Mouse (Mus musculus): ENCODE results near the gene Ctc1.

The Ctc1 gene

GRCm38 (mm10) chr11:69064259-69065133, 48.8 kb downstream of the Ctc1 start:
- Histone ChIP-seq H3K27me3 (ENCODE audit: control insufficient read depth, insufficient read depth, low read length, poor library complexity, severe bottlenecking) (no peaks in the 10 kb centered on the region), H3K36me3 (ENCODE audit: control insufficient read depth, insufficient read depth, low read length, poor library complexity, severe bottlenecking) (no peaks in the 10 kb centered on the region)
- no peak for DNase-seq (ENCODE audit: low read depth, low spot score)

- Histone ChIP-seq H3K36me3 (ENCODE audit: control insufficient read depth, insufficient read depth, low read length, poor library complexity, severe bottlenecking) (no peaks in the 10 kb centered on the region), H3K27me3 (ENCODE audit: control insufficient read depth, insufficient read depth, low read length, poor library complexity, severe bottlenecking) (no peaks in the 10 kb centered on the region)
- no peak for DNase-seq (ENCODE audit: low read depth, low spot score)
Observed at GRCm38 (mm10) chr11:69065394-69065925, 49.7 kb downstream of the Ctc1 start.

- DNase-seq (ENCODE audit: low read depth, low spot score), result peak; percentile 69
- no peaks in the 10 kb centered on the region for H3K27me3 ChIP-seq (ENCODE audit: control insufficient read depth, insufficient read depth, low read length, poor library complexity, severe bottlenecking)
- H3K36me3 ChIP-seq (ENCODE audit: control insufficient read depth, insufficient read depth, low read length, poor library complexity, severe bottlenecking), result no peaks in the 10 kb centered on the region
Observed at GRCm38 (mm10) chr11:69066163-69066861, 50.6 kb downstream of the Ctc1 start.

GRCm38 (mm10) chr11:69066956-69067355, 51.2 kb downstream of the Ctc1 start:
- DNase-seq (ENCODE audit: low read depth, low spot score), result peak; percentile 91
- H3K27me3 ChIP-seq (ENCODE audit: control insufficient read depth, insufficient read depth, low read length, poor library complexity, severe bottlenecking), result no peaks in the 10 kb centered on the region
- no peaks in the 10 kb centered on the region for H3K36me3 ChIP-seq (ENCODE audit: control insufficient read depth, insufficient read depth, low read length, poor library complexity, severe bottlenecking)

GRCm38 (mm10) chr11:69067601-69068000, 51.9 kb downstream of the Ctc1 start:
- H3K27me3 ChIP-seq (ENCODE audit: control insufficient read depth, insufficient read depth, low read length, poor library complexity, severe bottlenecking), result no peaks in the 10 kb centered on the region
- no peaks in the 10 kb centered on the region for H3K36me3 ChIP-seq (ENCODE audit: control insufficient read depth, insufficient read depth, low read length, poor library complexity, severe bottlenecking)
- DNase-seq (ENCODE audit: low read depth, low spot score), result no peak

- DNase-seq (ENCODE audit: low read depth, low spot score), result no peak
Observed at GRCm38 (mm10) chr11:69070093-69070492, 54.4 kb downstream of the Ctc1 start.

GRCm38 (mm10) chr11:69070590-69071222, 55.0 kb downstream of the Ctc1 start, which contains the start of gene Tmem107:
Gene Tmem107 (plus strand): TSS chr11:69070806.
- DNase-seq (ENCODE audit: low read depth, low spot score), result peak; percentile 96
- H3K36me3 ChIP-seq (ENCODE audit: control insufficient read depth, insufficient read depth, low read length, poor library complexity, severe bottlenecking), result no peaks in the 10 kb centered on the region
- H3K27me3 ChIP-seq (ENCODE audit: control insufficient read depth, insufficient read depth, low read length, poor library complexity, severe bottlenecking), result no peaks in the 10 kb centered on the region

More at GRCm38 (mm10) chr11:69070093-69070492, 54.4 kb downstream of the Ctc1 start:
- H3K36me3 ChIP-seq (ENCODE audit: control insufficient read depth, insufficient read depth, low read length, poor library complexity, severe bottlenecking), result no peaks in the 10 kb centered on the region
- no peaks in the 10 kb centered on the region for H3K27me3 ChIP-seq (ENCODE audit: control insufficient read depth, insufficient read depth, low read length, poor library complexity, severe bottlenecking)

- no peak for DNase-seq (ENCODE audit: low read depth, low spot score)
- Histone ChIP-seq H3K27me3 (ENCODE audit: control insufficient read depth, insufficient read depth, low read length, poor library complexity, severe bottlenecking) (no peaks in the 10 kb centered on the region), H3K36me3 (ENCODE audit: control insufficient read depth, insufficient read depth, low read length, poor library complexity, severe bottlenecking) (no peaks in the 10 kb centered on the region)
Observed at GRCm38 (mm10) chr11:69071262-69071661, 55.6 kb downstream of the Ctc1 start.

GRCm38 (mm10) chr11:69072234-69072633, 56.5 kb downstream of the Ctc1 start:
- Histone ChIP-seq H3K27me3 (ENCODE audit: control insufficient read depth, insufficient read depth, low read length, poor library complexity, severe bottlenecking) (no peaks in the 10 kb centered on the region), H3K36me3 (ENCODE audit: control insufficient read depth, insufficient read depth, low read length, poor library complexity, severe bottlenecking) (no peaks in the 10 kb centered on the region)
- no peak for DNase-seq (ENCODE audit: low read depth, low spot score)

- no peak for DNase-seq (ENCODE audit: low read depth, low spot score)
- no peaks in the 10 kb centered on the region for H3K27me3 ChIP-seq (ENCODE audit: control insufficient read depth, insufficient read depth, low read length, poor library complexity, severe bottlenecking)
- no peaks in the 10 kb centered on the region for H3K36me3 ChIP-seq (ENCODE audit: control insufficient read depth, insufficient read depth, low read length, poor library complexity, severe bottlenecking)
Observed at GRCm38 (mm10) chr11:69072666-69073064, 57.0 kb downstream of the Ctc1 start.

GRCm38 (mm10) chr11:69073065-69073888, 57.6 kb downstream of the Ctc1 start:
- H3K36me3 ChIP-seq (ENCODE audit: control insufficient read depth, insufficient read depth, low read length, poor library complexity, severe bottlenecking), result no peaks in the 10 kb centered on the region
- peak; percentile 97 for DNase-seq (ENCODE audit: low read depth, low spot score)

GRCm38 (mm10) chr11:69073951-69074775, 58.5 kb downstream of the Ctc1 start:
- no peaks in the 10 kb centered on the region for H3K27me3 ChIP-seq (ENCODE audit: control insufficient read depth, insufficient read depth, low read length, poor library complexity, severe bottlenecking)
- no peaks in the 10 kb centered on the region for H3K36me3 ChIP-seq (ENCODE audit: control insufficient read depth, insufficient read depth, low read length, poor library complexity, severe bottlenecking)
- no peak for DNase-seq (ENCODE audit: low read depth, low spot score)

More at GRCm38 (mm10) chr11:69073065-69073888, 57.6 kb downstream of the Ctc1 start:
- H3K27me3 ChIP-seq (ENCODE audit: control insufficient read depth, insufficient read depth, low read length, poor library complexity, severe bottlenecking), result no peaks in the 10 kb centered on the region

- no peak for DNase-seq (ENCODE audit: low read depth, low spot score)
- H3K36me3 ChIP-seq (ENCODE audit: control insufficient read depth, insufficient read depth, low read length, poor library complexity, severe bottlenecking), result no peaks in the 10 kb centered on the region
Observed at GRCm38 (mm10) chr11:69074776-69075069, 59.0 kb downstream of the Ctc1 start.

More at GRCm38 (mm10) chr11:69074776-69075069, 59.0 kb downstream of the Ctc1 start:
- H3K27me3 ChIP-seq (ENCODE audit: control insufficient read depth, insufficient read depth, low read length, poor library complexity, severe bottlenecking), result no peaks in the 10 kb centered on the region
